Mouse (Mus musculus) bone marrow macrophage, adult 2 months (primary cell): ENCODE data around the gene Cldnd1. TPM values are rescaled to one million over a fixed set of nuclear protein-coding genes. Genes with fewer than 3 reads are reported as not detected.
A peak's percentile ranks its signal among the peaks of the same experiment; 100 is the strongest.

ENCODE experiments used
- H3K27ac ChIP-seq: 2 replicates; pipeline ENCODE4 v1.5.1; 2012; ENCODE audit warnings: low read depth, low read length; ENCODE audit not compliant: insufficient read depth
- H3K4me1 ChIP-seq: 2 replicates; pipeline ENCODE4 v1.6.1; 2012; ENCODE audit warnings: low read length; ENCODE audit not compliant: control insufficient read depth, insufficient read depth
- H3K4me3 ChIP-seq: 2 replicates; pipeline ENCODE4 v1.5.1; 2012; ENCODE audit warnings: mild to moderate bottlenecking, low read length, moderate library complexity; ENCODE audit not compliant: insufficient read depth
- CTCF ChIP-seq: IDR thresholded peaks from 2 replicates; pipeline ENCODE4 v1.5.1; 2012; ENCODE audit warnings: low read depth, mild to moderate bottlenecking, low read length, moderate library complexity
- POLR2A ChIP-seq: IDR thresholded peaks from 2 replicates; pipeline ENCODE4 v1.6.1; 2012; ENCODE audit warnings: mild to moderate bottlenecking, low read depth, low read length, borderline replicate concordance
- polyA plus RNA-seq: library from polyadenylated mRNA; stranded (reverse); fragments of >200 nt; gene quantifications from 2 replicates; pipeline ENCODE4 v1.2.4, GENCODE M21; 2012; ENCODE audit not compliant: missing spikeins, insufficient read depth, insufficient read length

Gene Cldnd1
- polyA plus RNA-seq, 1 experiment, result 19.7 TPM

GRCm38 (mm10) chr16:58707276-58707905 lies 20.3 kb upstream of the Cldnd1 start:
- no peak for TF ChIP-seq POLR2A
- TF ChIP-seq CTCF, result no peak
- Histone ChIP-seq H3K4me3 (no peak overlapping the region), H3K27ac (no peak overlapping the region), H3K4me1 (0 out of 2 replicates have a peak, but pooled peaks cover 2% of the 10 kb centered on the region)

- Histone ChIP-seq H3K27ac (no peak overlapping the region), H3K4me3 (no peak overlapping the region), H3K4me1 (0 out of 2 replicates have a peak, but pooled peaks cover 2% of the 10 kb centered on the region)
- TF ChIP-seq CTCF (no peak), POLR2A (no peak)
Observed at GRCm38 (mm10) chr16:58708601-58709475, 18.9 kb upstream of the Cldnd1 start.

GRCm38 (mm10) chr16:58709536-58709935 lies 18.2 kb upstream of the Cldnd1 start:
- Histone ChIP-seq H3K4me1 (0 out of 2 replicates have a peak, but pooled peaks cover 2% of the 10 kb centered on the region), H3K27ac (no peak overlapping the region), H3K4me3 (no peak overlapping the region)
- TF ChIP-seq CTCF (no peak), POLR2A (no peak)

DNA sequence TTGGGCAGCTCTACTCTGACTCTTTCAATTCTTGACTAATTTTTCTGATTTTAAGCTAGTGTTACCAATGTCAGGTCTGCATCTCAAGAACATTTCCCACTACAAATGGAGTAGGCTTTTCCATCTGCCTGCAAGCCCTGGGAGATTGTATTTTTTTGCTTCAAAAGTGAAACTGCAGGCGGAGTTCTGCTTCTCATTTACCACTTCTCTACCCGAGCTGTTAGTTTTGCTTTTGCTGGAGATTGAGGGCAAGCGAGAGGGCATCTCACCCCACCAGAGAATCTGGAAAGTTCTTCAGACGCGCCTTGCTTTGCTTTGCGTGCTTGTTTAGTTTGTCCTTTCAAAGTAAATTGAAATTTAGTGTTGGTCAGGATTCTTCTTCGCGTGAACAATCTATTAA lies 15.5 kb upstream of the Cldnd1 start:
- H3K4me1 ChIP-seq, result 0 out of 2 replicates have a peak, but pooled peaks cover 2% of the 10 kb centered on the region
- H3K4me3 ChIP-seq, result peak overlapping the region; percentile 38
- no peak for TF ChIP-seq POLR2A
- TF ChIP-seq CTCF, result no peak
- peak overlapping the region; percentile 36; the same call in 1 of the 2 replicates for H3K27ac ChIP-seq

DNA sequence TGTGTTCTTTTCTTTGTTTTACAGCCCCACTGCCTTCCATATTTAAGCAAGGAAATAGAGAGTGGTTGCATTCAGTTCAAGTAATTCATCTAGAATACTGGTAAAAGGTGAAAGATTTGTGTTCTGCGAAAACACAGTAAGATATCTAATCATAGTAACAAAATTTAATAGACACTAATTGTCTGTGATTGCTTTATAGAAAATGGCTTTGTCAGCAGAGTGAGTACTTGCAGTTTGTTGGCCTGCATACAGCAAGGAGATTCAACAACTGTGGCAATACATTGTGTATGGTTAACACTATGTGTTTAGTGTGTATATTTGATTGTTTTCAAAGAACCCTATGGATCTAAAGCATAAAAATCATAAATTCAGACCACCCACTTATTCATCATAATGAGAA lies 14.6 kb upstream of the Cldnd1 start:
- Histone ChIP-seq H3K27ac (no peak overlapping the region), H3K4me1 (0 out of 2 replicates have a peak, but pooled peaks cover 2% of the 10 kb centered on the region), H3K4me3 (no peak overlapping the region)
- no peak for TF ChIP-seq POLR2A
- TF ChIP-seq CTCF, result no peak

- TF ChIP-seq POLR2A (no peak), CTCF (no peak)
- no peak overlapping the region for H3K4me3 ChIP-seq
- H3K4me1 ChIP-seq, result 0 out of 2 replicates have a peak, but pooled peaks cover 2% of the 10 kb centered on the region
- H3K27ac ChIP-seq, result no peak overlapping the region
Observed at GRCm38 (mm10) chr16:58715018-58715417, 12.7 kb upstream of the Cldnd1 start.

GRCm38 (mm10) chr16:58718666-58719120 lies 9.0 kb upstream of the Cldnd1 start, which contains the start of gene Gpr15:
TSS of gene Gpr15 (minus strand) at chr16:58719070.
- Histone ChIP-seq H3K4me3 (no peak within 1 kb of the TSS), H3K4me1 (no peaks in the 10 kb centered on the region), H3K27ac (no peak within 1 kb of the TSS)
- TF ChIP-seq CTCF, result no peak
- no peak for TF ChIP-seq POLR2A

GRCm38 (mm10) chr16:58722292-58722691 lies 5.4 kb upstream of the Cldnd1 start:
- TF ChIP-seq POLR2A (no peak), CTCF (no peak)
- Histone ChIP-seq H3K27ac (no peak overlapping the region), H3K4me1 (peaks cover 2% of the 10 kb centered on the region; the same call in 1 of the 2 replicates), H3K4me3 (no peak overlapping the region)

- Histone ChIP-seq H3K27ac (no peak overlapping the region), H3K4me3 (no peak overlapping the region), H3K4me1 (peaks cover 6% of the 10 kb centered on the region)
- no peak for TF ChIP-seq POLR2A
- no peak for TF ChIP-seq CTCF
Observed at GRCm38 (mm10) chr16:58726680-58727476, 832 bp upstream of the Cldnd1 start.
